8 mouse cellular contexts compared by ENCODE assay signal in the genomic region with DNA sequence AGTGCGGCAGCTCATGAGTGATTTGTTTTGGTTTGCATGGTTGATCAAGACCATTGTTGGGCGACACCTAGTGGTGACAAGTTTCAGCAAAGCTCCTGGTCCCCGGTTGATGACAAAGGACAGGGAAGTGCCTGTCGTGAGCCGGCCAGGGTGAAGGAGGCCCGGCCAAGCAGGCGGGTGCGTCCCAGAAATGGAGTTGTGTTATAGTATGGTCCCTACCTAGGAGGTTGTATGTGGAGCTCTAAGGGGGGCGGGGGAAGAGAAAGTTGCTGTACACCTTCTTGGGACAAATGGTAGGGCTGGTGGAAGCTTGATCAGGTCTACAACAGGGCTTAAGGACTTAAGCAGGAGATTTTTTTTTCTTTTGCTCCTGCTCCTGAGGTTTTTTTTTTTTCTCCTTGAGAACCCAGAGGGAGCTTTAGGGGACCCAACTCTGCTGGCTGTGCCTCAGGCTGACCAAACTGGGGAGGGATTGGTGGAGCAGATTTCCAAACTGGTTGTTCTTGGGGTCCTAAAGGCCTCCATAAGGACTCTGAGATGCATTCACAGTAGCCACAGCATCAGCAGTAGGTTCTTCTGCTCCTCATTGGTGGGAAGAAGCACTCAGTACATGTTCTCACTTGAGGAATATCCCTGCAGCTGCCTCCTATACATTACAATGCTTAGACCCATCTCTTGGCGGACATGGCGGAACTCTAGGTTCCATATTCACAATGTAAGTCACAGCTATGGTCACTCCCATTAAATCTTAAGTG. TPM values are rescaled to one million over a fixed set of nuclear protein-coding genes. Genes with fewer than 3 reads are reported as not detected.
A peak's percentile ranks its signal among the peaks of the same experiment; 100 is the strongest.
DNase-seq lines count a peak whose midpoint lies in the region; ATAC-seq and TF ChIP-seq lines count a peak whose summit lies in the region.

No protein-coding gene starts in this region.

- H3K4me3 ChIP-seq in hindbrain, embryonic 13.5 days, result peak overlapping the region; percentile 28

- no peaks in the 10 kb centered on the region for H3K36me3 ChIP-seq in hindbrain, embryonic 13.5 days

- peak; percentile 55 for TF ChIP-seq CTCF in Patski (IDR thresholded peaks at IDR 0.05)

- no peaks in the 10 kb centered on the region for H3K9me3 ChIP-seq in hindbrain, embryonic 13.5 days

- in situ Hi-C loops in Patski (cut with MboI; ENCODE audit: low pct_unique_long_range_greater_than_20kb), result no loop called here

- no peak overlapping the region for H3K9ac ChIP-seq in hindbrain, embryonic 13.5 days

- H3K27me3 ChIP-seq in Patski, result no peaks in the 10 kb centered on the region
- no peaks in the 10 kb centered on the region for H3K27me3 ChIP-seq in hindbrain, embryonic 13.5 days

- DNase-seq in Patski (ENCODE audit: low read depth, low spot score), result peak; percentile 100
- peak; percentile 98 to 99 for DNase-seq in cerebellum, postnatal 14 days
- peak; percentile 57 to 85 for DNase-seq in frontal cortex, postnatal 14 days (ENCODE audit: low spot score in 2 of 2)
- peak; percentile 89 to 100 for DNase-seq in layer of hippocampus, postnatal 25 days (ENCODE audit: extremely low spot score in 1 of 2, low spot score in 1 of 2)
- peak; percentile 93 for DNase-seq in lung, postnatal 25 days (ENCODE audit: low spot score)
- peak; percentile 98 for DNase-seq in retina, embryonic 14.5 days (ENCODE audit: low spot score)
- peak; percentile 100 for DNase-seq in thymus, postnatal 4 days

- peak overlapping the region; percentile 44 for H3K4me2 ChIP-seq in hindbrain, embryonic 13.5 days

- 19% methylated on average over 11 of the region's 11 CpGs for WGBS in hindbrain, embryonic 13.5 days

- 0 out of 2 replicates have a peak overlapping the region, but pooled peaks have one; percentile 40 for H3K27ac ChIP-seq in hindbrain, embryonic 13.5 days

- CTCF ChIA-PET in Patski (lab: Charles Lee), result interaction anchor here (0.6 to 1.8 kb wide), 6 partner anchors 9 to 116 kb away, joined by 3 to 12 read pairs (median 3); no protein-coding TSS in a partner anchor

- peak; percentile 94 for ATAC-seq in Patski
- ATAC-seq in hindbrain, embryonic 13.5 days (ENCODE audit: low FRiP score), result peak; percentile 96

- H3K4me1 ChIP-seq in hindbrain, embryonic 13.5 days (replicated peaks), result no peaks in the 10 kb centered on the region

- POLR2A ChIA-PET in Patski (lab: Charles Lee), result interaction anchor here (0.6 kb wide), 1 partner anchor 27 kb away, joined by 4 read pairs; no protein-coding TSS in a partner anchor

RNA-seq across cellular contexts. Expression of a gene that starts 3.0 kb away (rescaled TPM):
- polyA plus RNA-seq in Patski (2021), result not detected
- polyA plus RNA-seq in hindbrain, embryonic 13.5 days (2015; fragmentation: Nextera tagmentation; extraction: Ambion mirVana), result not detected in 2 replicates
- total RNA-seq in layer of hippocampus, postnatal 25 days (2021), result not detected

RNA-seq across cellular contexts. Expression of a gene that starts 7.0 kb away (rescaled TPM):
- not detected for polyA plus RNA-seq in Patski (2021)
- not detected in 2 replicates for polyA plus RNA-seq in hindbrain, embryonic 13.5 days (2015; fragmentation: Nextera tagmentation; extraction: Ambion mirVana)
- total RNA-seq in layer of hippocampus, postnatal 25 days (2021), result not detected

RNA-seq across cellular contexts. Expression of a gene that starts 35.5 kb away (rescaled TPM):
- polyA plus RNA-seq in Patski (2021), result not detected
- not detected in 2 replicates for polyA plus RNA-seq in hindbrain, embryonic 13.5 days (2015; fragmentation: Nextera tagmentation; extraction: Ambion mirVana)
- total RNA-seq in layer of hippocampus, postnatal 25 days (2021), result not detected

RNA-seq across cellular contexts. Expression of a gene that starts 38.1 kb away (rescaled TPM):
- polyA plus RNA-seq in Patski (2021), result not detected
- not detected in 2 replicates for polyA plus RNA-seq in hindbrain, embryonic 13.5 days (2015; fragmentation: Nextera tagmentation; extraction: Ambion mirVana)
- not detected for total RNA-seq in layer of hippocampus, postnatal 25 days (2021)

RNA-seq across cellular contexts. Expression of a gene that starts 42.5 kb away (rescaled TPM):
- polyA plus RNA-seq in Patski (2021), result not detected
- polyA plus RNA-seq in hindbrain, embryonic 13.5 days (2015; fragmentation: Nextera tagmentation; extraction: Ambion mirVana), result not detected in 2 replicates
- total RNA-seq in layer of hippocampus, postnatal 25 days (2021), result not detected

Comparison
In these comparisons a context has a peak if more than half of its experiments do, and no peak if none do; other contexts are left out.
1. Peak in every context shown above with its lines: DNase-seq, ATAC-seq, H3K4me3 ChIP-seq and H3K27ac ChIP-seq.